19 mouse cellular contexts compared by ENCODE assay signal in genomic region chr4:122811824-122812223, GRCm38 (mm10).
"Had no signal": no experiment of that assay in that cellular context is flagged by ENCODE, and none has a peak within 500 bp of the region (broad histone marks: within the 10 kb centered on the region; RNA-seq: fewer than 3 reads in every experiment).

No protein-coding gene starts in this region.

- H3K27me3 ChIP-seq: limb, embryonic 13.5 days had no signal

- DNase-seq: kidney, adult 18-20 months; kidney, adult 9 months; kidney, postnatal 14 days; kidney, postnatal 4 days; lung, embryonic 14.5 days; lung, postnatal 14 days; midbrain, embryonic 14.5 days; right cerebral cortex, adult 18-20 months; right cerebral cortex, postnatal 14 days; right cerebral cortex, postnatal 4 days; thymus, adult 2 months; thymus, postnatal 14 days had no signal

- H3K9ac ChIP-seq: limb, embryonic 13.5 days; lung, embryonic 14.5 days had no signal

- H3K36me3 ChIP-seq: limb, embryonic 10.5 days; limb, embryonic 13.5 days had no signal

- H3K27ac ChIP-seq: limb, embryonic 10.5 days; limb, embryonic 13.5 days; stomach, postnatal 0 days had no signal

- H3K4me2 ChIP-seq: limb, embryonic 13.5 days; lung, embryonic 14.5 days; midbrain, embryonic 11.5 days had no signal

- H3K4me3 ChIP-seq: limb, embryonic 10.5 days; limb, embryonic 13.5 days; megakaryocyte, embryonic 14.5 days had no signal

- H3K9me3 ChIP-seq: limb, embryonic 10.5 days; limb, embryonic 13.5 days; megakaryocyte, embryonic 14.5 days had no signal

- H3K4me1 ChIP-seq: limb, embryonic 10.5 days; limb, embryonic 13.5 days had no signal

- ATAC-seq: inflammation-experienced regulatory T-cells, adult 6 months; intestine, embryonic 16.5 days had no signal
